Mouse (Mus musculus): Measurements from ENCODE around the gene Kri1.

Gene Kri1

GRCm38 (mm10) chr9:21241343-21241742 is 46.4 kb downstream of the Kri1 start:
- 2% methylated on average over 11 of the region's 11 CpGs for WGBS

DNA sequence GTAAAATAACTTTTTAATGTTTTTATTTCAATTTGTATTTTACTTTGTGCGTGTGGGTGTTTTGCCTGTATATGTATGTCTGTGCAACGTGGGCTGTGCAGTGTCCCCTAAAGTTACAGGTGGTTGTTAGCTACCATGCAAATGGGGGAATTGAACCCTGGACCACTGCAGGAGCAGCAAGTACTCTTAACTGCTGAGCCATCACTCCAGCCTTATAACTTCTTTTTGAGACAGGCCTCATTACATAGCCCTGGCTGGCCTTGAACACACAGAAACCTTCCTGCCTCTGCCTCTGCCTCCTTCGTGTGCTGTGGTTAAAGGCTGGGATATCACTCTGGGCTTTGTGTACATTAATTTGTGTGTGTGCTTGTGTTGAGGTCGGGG is 48.3 kb downstream of the Kri1 start:
- WGBS: 30% methylated on average over 4 of the region's 4 CpGs

DNA sequence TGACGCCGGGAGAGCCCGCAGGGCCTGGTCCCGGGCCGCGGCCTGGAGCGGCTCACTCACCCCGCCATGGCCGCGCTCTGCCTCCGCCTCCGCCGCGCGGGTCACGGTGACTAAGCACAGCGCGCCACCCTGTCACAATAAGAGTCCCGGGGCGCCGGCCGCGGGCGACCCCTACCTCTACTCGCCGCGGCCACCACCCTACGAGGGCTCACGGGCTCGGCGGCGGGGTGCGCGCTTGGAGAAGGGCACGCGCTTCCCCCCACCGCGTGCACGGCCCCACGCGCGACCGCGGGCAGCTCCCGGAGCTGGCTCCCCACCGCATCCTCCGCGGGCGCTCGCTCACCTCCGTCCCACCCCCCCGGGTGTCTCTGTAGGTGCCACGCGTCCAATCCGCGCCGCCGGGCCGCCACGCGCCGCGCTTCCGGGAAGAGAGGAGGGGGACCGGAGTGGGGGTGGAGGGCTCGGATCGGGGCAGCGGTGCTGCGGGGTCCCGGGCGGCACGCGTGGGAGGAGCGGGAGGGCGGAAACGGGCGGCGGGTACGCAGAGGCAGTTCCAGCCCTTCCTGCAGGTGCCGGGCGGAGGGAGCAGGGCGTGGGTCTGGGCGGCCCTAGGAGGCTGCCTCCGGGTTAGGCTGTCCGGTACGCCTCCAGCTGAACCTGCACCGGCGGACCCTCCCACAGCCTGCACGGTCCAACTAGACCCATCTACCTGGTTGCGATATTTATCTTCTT is 48.9 kb downstream of the Kri1 start, which contains the start of gene Keap1:
TSS of gene Keap1 (minus strand) at position 629 of the 732 bp plus-strand sequence.
- under 1% methylated on average over 88 of the region's 90 CpGs for WGBS

- WGBS: under 1% methylated on average over 31 of the region's 31 CpGs
Observed at GRCm38 (mm10) chr9:21238004-21238732, 49.6 kb downstream of the Kri1 start.

- 19% methylated on average over 19 of the region's 19 CpGs for WGBS
Observed at GRCm38 (mm10) chr9:21237368-21238003, 50.3 kb downstream of the Kri1 start.

DNA sequence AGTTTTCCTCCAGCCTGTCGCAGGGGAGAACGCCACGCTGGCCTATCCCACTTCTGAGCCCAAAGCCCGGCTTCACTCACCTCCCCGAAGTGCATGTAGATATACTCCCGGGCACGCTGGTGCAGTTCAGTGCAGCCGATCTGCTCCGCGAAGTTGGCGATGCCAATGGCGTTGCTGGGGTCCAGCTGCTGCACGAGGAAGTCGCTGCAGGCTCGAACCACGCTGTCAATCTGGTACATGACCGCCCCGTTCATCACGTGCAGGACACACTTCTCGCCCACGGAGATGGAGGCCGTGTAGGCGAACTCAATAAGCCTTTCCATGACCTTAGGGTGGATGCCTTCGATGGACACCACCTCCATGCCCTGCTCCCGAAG is 50.8 kb downstream of the Kri1 start:
- 71% methylated on average over 25 of the region's 25 CpGs for WGBS

DNA sequence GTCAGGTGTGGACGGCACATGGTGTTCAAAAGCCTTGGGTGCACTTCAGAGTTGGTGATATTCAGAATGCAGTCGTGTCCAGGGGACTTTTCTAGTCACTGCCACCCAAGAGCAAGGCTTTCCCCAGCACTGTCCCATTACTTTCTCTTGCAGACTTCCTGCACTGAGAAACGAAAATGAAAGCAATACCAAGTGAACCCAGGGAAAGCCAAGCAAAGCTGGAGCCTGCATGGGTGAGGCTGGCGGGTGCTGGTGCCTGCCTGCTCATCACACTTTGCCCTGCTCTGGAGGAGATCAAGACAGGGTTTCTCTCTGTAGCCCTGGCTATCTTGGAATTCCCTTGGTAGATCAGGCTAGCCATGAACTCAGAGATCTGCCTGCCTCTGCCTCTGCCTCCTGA is 52.4 kb downstream of the Kri1 start:
- 83% methylated on average over 4 of the region's 4 CpGs for WGBS

DNA sequence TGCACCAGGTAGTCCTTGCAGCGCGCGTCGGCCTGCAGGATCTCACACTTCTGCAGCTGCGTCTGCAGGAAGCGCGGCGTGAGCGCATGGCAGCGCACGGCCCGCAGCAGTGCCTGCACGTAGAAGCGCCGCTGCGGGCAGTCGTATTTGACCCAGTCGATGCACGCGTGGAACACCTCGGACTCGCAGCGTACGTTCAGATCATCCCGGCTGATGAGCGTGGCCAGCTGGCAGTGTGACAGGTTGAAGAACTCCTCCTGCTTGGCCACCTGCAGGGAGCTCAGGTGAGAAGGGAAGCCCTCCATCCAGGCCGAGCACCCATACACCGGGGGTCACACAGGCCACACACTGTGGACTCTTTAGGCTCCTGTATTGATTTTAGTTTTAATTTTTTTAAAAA is 54.0 kb downstream of the Kri1 start:
- 89% methylated on average over 28 of the region's 28 CpGs for WGBS

DNA sequence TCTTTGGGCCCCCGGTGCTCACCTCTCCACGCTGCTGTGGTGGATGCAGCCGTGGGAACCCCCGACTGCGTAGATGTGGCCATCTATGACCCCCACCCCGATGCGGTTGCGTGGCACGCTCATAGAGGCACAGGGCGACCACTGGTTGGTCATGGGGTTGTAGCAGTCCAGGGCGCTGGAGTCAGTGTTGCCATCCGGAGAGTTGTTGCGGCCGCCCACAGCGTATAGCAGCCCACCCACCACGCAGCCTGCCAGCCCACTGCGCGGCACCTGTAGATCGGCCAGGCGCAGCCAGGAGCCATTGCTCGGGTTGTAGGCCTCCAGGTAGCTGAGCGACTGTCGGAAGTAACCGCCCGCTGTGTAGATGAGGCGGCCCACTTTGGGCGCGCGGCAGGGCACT is 54.4 kb downstream of the Kri1 start:
- WGBS: 92% methylated on average over 29 of the region's 29 CpGs

- 87% methylated on average over 5 of the region's 5 CpGs for whole genome bisulfite sequencing
Observed at GRCm38 (mm10) chr9:21232867-21233266, 54.9 kb downstream of the Kri1 start.

- 68% methylated on average over 23 of the region's 23 CpGs for WGBS
Observed at GRCm38 (mm10) chr9:21231551-21231950, 56.2 kb downstream of the Kri1 start.

- WGBS: 23% methylated on average over 16 of the region's 16 CpGs
Observed at GRCm38 (mm10) chr9:21227342-21227741, 60.4 kb downstream of the Kri1 start.

DNA sequence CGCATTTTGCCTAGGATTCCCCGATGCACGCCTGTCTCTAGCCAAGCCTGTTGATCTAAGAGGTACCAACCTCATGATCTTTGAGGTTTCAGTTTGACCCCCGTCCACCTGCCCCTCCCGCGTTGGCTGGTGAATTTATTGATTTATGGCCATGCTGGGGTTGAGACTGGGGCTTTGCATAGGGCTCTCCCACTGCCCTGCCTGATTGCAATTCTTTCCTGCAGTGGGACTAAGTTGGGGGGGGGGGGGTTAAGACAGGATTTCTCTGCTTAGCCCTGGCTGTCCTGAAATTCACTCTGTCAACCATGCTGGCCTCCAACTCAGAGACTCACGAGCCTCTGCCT is 62.4 kb downstream of the Kri1 start:
- WGBS: 25% methylated on average over 7 of the region's 7 CpGs

DNA sequence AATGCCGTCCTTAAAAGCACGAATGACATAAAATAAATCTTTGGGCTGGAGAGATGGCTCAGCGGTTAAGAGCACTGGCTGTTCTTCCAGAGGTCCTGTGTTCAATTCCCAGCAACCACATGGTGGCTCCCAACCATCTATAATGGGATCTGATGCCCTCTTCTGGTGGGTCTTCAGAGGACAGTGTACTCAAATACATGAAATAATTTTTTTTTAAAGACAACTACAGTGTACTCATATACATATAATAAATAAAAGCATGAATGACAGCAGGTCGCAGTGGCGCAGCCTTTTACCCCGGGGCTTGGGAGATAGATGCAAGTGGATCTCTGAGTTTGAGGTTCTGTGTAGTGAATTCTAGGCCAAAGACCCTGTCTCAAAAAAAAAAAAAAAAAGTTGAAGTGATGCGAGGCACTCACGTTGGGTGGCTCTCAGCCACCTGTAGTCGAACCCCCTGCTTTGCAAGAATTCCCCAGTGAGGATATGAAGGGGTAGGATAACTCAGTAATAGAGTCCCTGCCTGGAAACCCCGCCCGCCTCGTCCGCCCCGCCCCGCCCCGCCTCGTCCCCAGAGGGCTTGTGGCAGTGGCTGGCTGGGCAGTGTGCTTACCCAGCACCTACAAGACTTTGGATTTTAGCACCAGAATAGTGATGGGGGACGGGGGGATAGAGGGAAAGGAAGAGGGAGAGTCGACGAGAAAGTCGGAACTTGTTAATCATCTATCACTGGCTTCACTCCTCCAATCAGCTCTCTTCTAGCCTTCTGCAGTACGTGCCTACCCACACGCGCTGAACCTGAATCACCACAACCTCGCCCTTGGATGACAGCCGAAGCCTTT is 63.0 kb downstream of the Kri1 start:
- WGBS: 26% methylated on average over 26 of the region's 26 CpGs

DNA sequence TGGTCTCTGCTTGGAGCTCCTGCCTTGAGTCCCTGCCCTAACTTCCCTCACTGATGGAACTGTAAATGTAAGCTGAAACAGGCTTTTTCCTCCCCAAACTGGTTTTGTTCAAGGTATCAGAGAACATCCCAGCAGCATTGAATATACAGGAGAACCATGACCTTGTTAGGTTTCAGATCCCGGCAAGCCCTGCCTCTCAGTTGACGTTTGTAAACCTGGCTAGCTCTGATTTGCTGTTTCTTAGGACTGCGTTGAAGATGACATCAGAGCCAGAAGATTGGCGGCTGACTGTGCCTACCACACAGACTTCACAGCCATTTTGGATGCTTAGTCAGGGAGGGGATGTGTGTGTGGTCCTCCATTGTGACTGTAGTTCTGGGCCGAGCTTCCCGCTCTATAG is 63.9 kb downstream of the Kri1 start:
- 93% methylated on average over 6 of the region's 6 CpGs for WGBS

GRCm38 (mm10) chr9:21223490-21223889 is 64.3 kb downstream of the Kri1 start:
- 92% methylated on average over 2 of the region's 2 CpGs for WGBS
